Mouse (Mus musculus) leukemia stem cell, adult 10-12 weeks (primary cell): Measurements from ENCODE around the gene Siglece. TPM values are rescaled to one million over a fixed set of nuclear protein-coding genes. Genes with fewer than 3 reads are reported as not detected.

Source experiments
- polyA plus RNA-seq: library from polyadenylated mRNA; stranded (reverse); fragments of >175 nt; gene quantifications from 2 replicates; pipeline ENCODE4 v1.2.3, GENCODE M21; 2012; ENCODE audit warnings: low replicate concordance

The Siglece gene
- polyA plus RNA-seq, result 1.5 and 1.6 TPM in 2 replicates

GRCm38 (mm10) chr7:43660002-43660401 lies at the start of gene Siglece:
Siglece (minus strand) TSS chr7:43660161.

GRCm38 (mm10) chr7:43690118-43690517 lies 30.2 kb upstream of the Siglece start, which contains the start of gene Klk14:
Klk14 (plus strand) TSS chr7:43690418.

GRCm38 (mm10) chr7:43671809-43672580 lies 12.0 kb upstream of the Siglece start, which contains the start of gene Ctu1:
Ctu1 (plus strand) TSS chr7:43672016.

GRCm38 (mm10) chr7:43634500-43634899 lies 25.5 kb downstream of the Siglece start, which contains the start of gene Ceacam18:
Ceacam18 (plus strand) TSS chr7:43634707.

GRCm38 (mm10) chr7:43606896-43607742 lies 52.8 kb downstream of the Siglece start, which contains the start of gene Zfp819:
Zfp819 (plus strand) TSS chr7:43607169.

Other genes starting within 250 kb of the Siglece start
- 0.18 TPM in 1 of 2 replicates, not detected in the other for gene Lim2, start 232.5 kb downstream of the Siglece start, polyA plus RNA-seq
- 1.1 and 1.3 TPM in 2 replicates for gene Nkg7, start 223.1 kb downstream of the Siglece start, polyA plus RNA-seq
- not detected in 2 replicates for gene Cldnd2, start 219.4 kb downstream of the Siglece start, polyA plus RNA-seq
- 23.9 and 71.5 TPM in 2 replicates for gene Etfb, start 216.1 kb downstream of the Siglece start, polyA plus RNA-seq
- gene Gm45233, start 216.0 kb downstream of the Siglece start, polyA plus RNA-seq, result not detected in 2 replicates
- 2.8 and 6.4 TPM in 2 replicates for gene Vsig10l, start 197.0 kb downstream of the Siglece start, polyA plus RNA-seq
- 0.59 TPM in 1 of 2 replicates, not detected in the other for gene Iglon5, start 170.1 kb downstream of the Siglece start, polyA plus RNA-seq
- gene 4931406B18Rik, start 154.2 kb downstream of the Siglece start, polyA plus RNA-seq, result not detected in 2 replicates
- gene Cd33, start 115.7 kb downstream of the Siglece start, polyA plus RNA-seq, result 5.2 and 7.8 TPM in 2 replicates
- 0.30 and 0.33 TPM in 2 replicates for gene Zfp658, start 97.9 kb downstream of the Siglece start, polyA plus RNA-seq
- gene Zfp719, start 80.6 kb downstream of the Siglece start, polyA plus RNA-seq, result 0.50 TPM in 1 of 2 replicates, not detected in the other
- gene Zfp819, start 53.0 kb downstream of the Siglece start, polyA plus RNA-seq, result not detected in 2 replicates
- gene Ceacam18, start 25.5 kb downstream of the Siglece start, polyA plus RNA-seq, result not detected in 2 replicates
- gene Ctu1, start 11.9 kb upstream of the Siglece start, polyA plus RNA-seq, result 11.7 and 15.4 TPM in 2 replicates
- gene Klk14, start 30.3 kb upstream of the Siglece start, polyA plus RNA-seq, result not detected in 2 replicates
- gene Klk13, start 52.4 kb upstream of the Siglece start, polyA plus RNA-seq, result not detected in 2 replicates
- gene Klk12, start 108.7 kb upstream of the Siglece start, polyA plus RNA-seq, result not detected in 2 replicates
- gene Klk11, start 114.4 kb upstream of the Siglece start, polyA plus RNA-seq, result not detected in 2 replicates
- gene Klk10, start 120.9 kb upstream of the Siglece start, polyA plus RNA-seq, result not detected in 2 replicates
- not detected in 2 replicates for gene Klk9, start 131.7 kb upstream of the Siglece start, polyA plus RNA-seq
- 2.1 and 2.4 TPM in 2 replicates for gene Klk8, start 137.4 kb upstream of the Siglece start, polyA plus RNA-seq
- gene Klk7, start 151.1 kb upstream of the Siglece start, polyA plus RNA-seq, result not detected in 2 replicates
- not detected in 2 replicates for gene Klk6, start 164.3 kb upstream of the Siglece start, polyA plus RNA-seq
- gene Klk5, start 181.8 kb upstream of the Siglece start, polyA plus RNA-seq, result not detected in 2 replicates
- gene Klk4, start 221.0 kb upstream of the Siglece start, polyA plus RNA-seq, result 0.33 TPM in 1 of 2 replicates, not detected in the other